Mouse (Mus musculus): ENCODE results near the gene Kdm2a. TPM values are rescaled to one million over a fixed set of nuclear protein-coding genes. Genes with fewer than 3 reads are reported as not detected.

The Kdm2a gene
- polyA plus RNA-seq, 1 experiment: 66.1 TPM

- no peak for TF ChIP-seq POLR2A (IDR thresholded peaks at IDR 0.05; ENCODE audit: extremely low read depth, insufficient read depth, low read length)
- no peak for TF ChIP-seq CTCF (IDR thresholded peaks at IDR 0.05; ENCODE audit: extremely low read depth, insufficient read depth, low read length)
- Histone ChIP-seq H3K4me1 (ENCODE audit: control insufficient read depth, insufficient read depth, low read length) (peaks cover 18% of the 10 kb centered on the region), H3K27ac (ENCODE audit: insufficient read depth, low read length) (no peak overlapping the region), H3K4me3 (ENCODE audit: insufficient read depth, low read length) (no peak overlapping the region)
Measured at GRCm38 (mm10) chr19:4298322-4299121, 99.6 kb downstream of the Kdm2a start.

DNA sequence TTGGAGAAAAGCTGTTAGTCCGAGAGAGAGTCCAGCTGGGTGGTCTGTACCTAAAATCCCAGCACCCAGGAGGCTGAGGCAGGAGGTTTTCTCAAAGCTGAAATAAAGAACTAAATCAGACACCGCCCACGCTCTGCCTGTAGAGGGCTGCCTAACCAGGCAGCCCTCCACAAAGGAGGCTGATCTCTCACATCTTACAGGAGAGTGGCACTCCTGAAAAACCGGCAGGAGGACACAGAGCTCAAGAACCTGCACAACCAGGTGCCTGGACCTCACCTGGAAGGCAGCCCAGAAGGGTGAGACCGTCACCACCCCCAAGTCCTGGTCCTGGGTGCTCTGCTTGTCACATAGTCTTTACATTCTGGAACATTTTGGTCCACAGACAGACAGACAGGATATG, 100.2 kb downstream of the Kdm2a start:
- no peak overlapping the region for H3K4me3 ChIP-seq (ENCODE audit: insufficient read depth, low read length)
- no peak overlapping the region for H3K27ac ChIP-seq (ENCODE audit: insufficient read depth, low read length)
- TF ChIP-seq CTCF (IDR thresholded peaks at IDR 0.05; ENCODE audit: extremely low read depth, insufficient read depth, low read length) (no peak), POLR2A (IDR thresholded peaks at IDR 0.05; ENCODE audit: extremely low read depth, insufficient read depth, low read length) (no peak)
- H3K4me1 ChIP-seq (ENCODE audit: control insufficient read depth, insufficient read depth, low read length): peaks cover 12% of the 10 kb centered on the region

- Histone ChIP-seq H3K4me3 (ENCODE audit: insufficient read depth, low read length) (no peak overlapping the region), H3K4me1 (ENCODE audit: control insufficient read depth, insufficient read depth, low read length) (peaks cover 9% of the 10 kb centered on the region; the same call in 1 of the 2 replicates), H3K27ac (ENCODE audit: insufficient read depth, low read length) (no peak overlapping the region)
- TF ChIP-seq CTCF (IDR thresholded peaks at IDR 0.05; ENCODE audit: extremely low read depth, insufficient read depth, low read length): no peak
- TF ChIP-seq POLR2A (IDR thresholded peaks at IDR 0.05; ENCODE audit: extremely low read depth, insufficient read depth, low read length): no peak
Measured at GRCm38 (mm10) chr19:4296611-4297010, 101.5 kb downstream of the Kdm2a start.

DNA sequence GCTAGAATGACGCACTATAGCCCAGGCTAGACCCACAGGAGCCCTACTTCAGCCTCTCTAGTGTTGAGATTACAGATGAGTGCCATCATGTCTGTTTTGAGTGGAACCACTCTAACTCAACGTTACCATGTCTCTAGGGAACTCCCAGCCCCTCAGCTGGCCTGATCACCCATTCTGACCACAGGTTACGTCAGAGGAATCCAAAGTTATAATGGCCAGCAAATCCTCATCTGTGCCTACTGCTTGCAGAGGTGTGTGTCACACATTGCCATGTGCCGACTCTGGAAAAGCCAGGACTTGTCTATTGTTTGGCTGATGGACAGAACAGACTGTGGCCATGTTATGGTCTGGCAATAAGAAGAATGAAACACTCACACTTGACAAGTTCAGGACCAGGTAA, 102.7 kb downstream of the Kdm2a start:
- Histone ChIP-seq H3K4me1 (ENCODE audit: control insufficient read depth, insufficient read depth, low read length) (peaks cover 7% of the 10 kb centered on the region; the same call in 1 of the 2 replicates), H3K4me3 (ENCODE audit: insufficient read depth, low read length) (no peak overlapping the region), H3K27ac (ENCODE audit: insufficient read depth, low read length) (no peak overlapping the region)
- TF ChIP-seq POLR2A (IDR thresholded peaks at IDR 0.05; ENCODE audit: extremely low read depth, insufficient read depth, low read length): no peak
- no peak for TF ChIP-seq CTCF (IDR thresholded peaks at IDR 0.05; ENCODE audit: extremely low read depth, insufficient read depth, low read length)

DNA sequence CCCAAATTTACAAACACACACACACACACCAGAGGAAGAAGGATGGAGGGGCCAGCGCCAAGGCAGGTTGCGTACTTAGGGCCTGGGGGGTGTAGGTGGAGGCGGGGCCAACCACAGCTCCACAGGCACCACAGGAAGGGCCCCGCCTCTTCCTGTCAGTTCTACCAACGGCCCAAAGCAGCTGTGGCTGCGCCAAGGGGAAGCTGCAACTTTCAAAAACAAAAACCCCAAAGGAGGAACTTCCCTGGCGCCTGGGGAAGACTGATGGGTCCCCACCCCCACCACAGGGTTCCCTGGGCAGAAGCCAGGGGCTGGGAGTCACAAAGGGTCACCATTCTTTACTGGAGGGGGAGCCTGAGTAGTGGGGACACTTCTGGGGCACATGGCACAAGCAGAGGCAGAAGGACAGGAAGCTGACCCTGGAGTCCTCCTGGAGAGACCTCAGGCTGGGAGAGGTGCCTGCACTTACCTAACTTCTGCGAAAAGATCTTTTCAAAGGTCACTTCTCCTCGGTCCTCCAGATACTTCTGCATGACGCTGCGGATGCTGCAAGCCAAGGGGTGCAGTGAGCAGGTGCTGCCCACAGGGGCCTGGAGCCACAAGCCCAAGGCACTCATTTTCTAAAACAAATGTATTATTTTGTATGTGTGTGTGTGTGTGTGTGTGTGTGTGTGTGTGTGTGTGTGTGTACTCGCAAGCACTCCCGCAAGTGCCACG, 103.5 kb downstream of the Kdm2a start:
- Histone ChIP-seq H3K4me1 (ENCODE audit: control insufficient read depth, insufficient read depth, low read length) (peaks cover 2% of the 10 kb centered on the region; the same call in 1 of the 2 replicates), H3K27ac (ENCODE audit: insufficient read depth, low read length) (0 out of 2 replicates have a peak overlapping the region, but pooled peaks have one; percentile 43), H3K4me3 (ENCODE audit: insufficient read depth, low read length) (no peak overlapping the region)
- no peak for TF ChIP-seq CTCF (IDR thresholded peaks at IDR 0.05; ENCODE audit: extremely low read depth, insufficient read depth, low read length)
- TF ChIP-seq POLR2A (IDR thresholded peaks at IDR 0.05; ENCODE audit: extremely low read depth, insufficient read depth, low read length): no peak

DNA sequence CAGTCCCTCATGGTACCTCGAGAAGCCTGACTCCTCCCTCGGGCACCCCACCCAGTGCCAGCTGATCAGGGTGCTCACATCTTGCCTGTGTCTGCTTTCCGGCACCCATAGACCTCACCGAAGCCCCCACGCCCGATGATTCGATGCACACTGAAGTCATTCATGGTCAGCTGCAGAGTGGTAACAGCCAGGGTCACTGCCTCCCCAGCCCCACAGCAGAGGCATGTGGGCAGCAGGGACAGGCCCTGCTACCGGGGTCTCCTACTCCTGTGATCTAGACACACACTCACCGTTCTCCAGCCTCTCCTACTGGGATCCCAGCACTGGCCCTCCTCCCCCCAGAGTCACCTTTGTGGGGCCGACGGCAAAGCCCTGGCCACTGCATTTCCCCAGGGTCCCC, 106.9 kb downstream of the Kdm2a start:
- H3K4me1 ChIP-seq (ENCODE audit: control insufficient read depth, insufficient read depth, low read length): no peaks in the 10 kb centered on the region
- H3K27ac ChIP-seq (ENCODE audit: insufficient read depth, low read length): no peak overlapping the region
- TF ChIP-seq POLR2A (IDR thresholded peaks at IDR 0.05; ENCODE audit: extremely low read depth, insufficient read depth, low read length) (no peak), CTCF (IDR thresholded peaks at IDR 0.05; ENCODE audit: extremely low read depth, insufficient read depth, low read length) (no peak)
- no peak overlapping the region for H3K4me3 ChIP-seq (ENCODE audit: insufficient read depth, low read length)

GRCm38 (mm10) chr19:4290749-4291148, 107.3 kb downstream of the Kdm2a start:
- TF ChIP-seq POLR2A (IDR thresholded peaks at IDR 0.05; ENCODE audit: extremely low read depth, insufficient read depth, low read length) (no peak), CTCF (IDR thresholded peaks at IDR 0.05; ENCODE audit: extremely low read depth, insufficient read depth, low read length) (no peak)
- Histone ChIP-seq H3K27ac (ENCODE audit: insufficient read depth, low read length) (no peak overlapping the region), H3K4me3 (ENCODE audit: insufficient read depth, low read length) (no peak overlapping the region), H3K4me1 (ENCODE audit: control insufficient read depth, insufficient read depth, low read length) (no peaks in the 10 kb centered on the region)

DNA sequence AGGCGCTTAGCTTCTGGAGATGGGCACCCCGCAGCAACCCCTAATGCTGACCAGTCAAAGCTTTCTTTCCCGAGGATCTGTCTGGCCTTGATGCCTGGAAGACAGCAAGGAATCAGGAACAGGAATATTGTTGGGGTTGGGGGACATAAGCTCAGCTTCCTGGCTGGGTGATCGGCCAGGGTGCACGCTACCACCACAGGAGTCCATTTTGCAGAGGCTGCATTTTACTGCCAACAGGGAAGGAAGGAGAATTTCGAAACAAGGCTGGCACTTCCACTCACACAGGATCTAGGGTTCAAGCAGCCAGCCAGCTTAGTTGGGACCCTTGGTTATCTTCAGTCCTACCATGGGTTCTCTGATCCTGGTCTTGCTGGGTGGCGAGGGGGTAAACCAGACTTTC, 114.4 kb downstream of the Kdm2a start:
- Histone ChIP-seq H3K4me1 (ENCODE audit: control insufficient read depth, insufficient read depth, low read length) (0 out of 2 replicates have a peak, but pooled peaks cover 3% of the 10 kb centered on the region), H3K4me3 (ENCODE audit: insufficient read depth, low read length) (peak overlapping the region; percentile 53), H3K27ac (ENCODE audit: insufficient read depth, low read length) (peak overlapping the region; percentile 51; the same call in 1 of the 2 replicates)
- TF ChIP-seq POLR2A (IDR thresholded peaks at IDR 0.05; ENCODE audit: extremely low read depth, insufficient read depth, low read length): no peak
- no peak for TF ChIP-seq CTCF (IDR thresholded peaks at IDR 0.05; ENCODE audit: extremely low read depth, insufficient read depth, low read length)

DNA sequence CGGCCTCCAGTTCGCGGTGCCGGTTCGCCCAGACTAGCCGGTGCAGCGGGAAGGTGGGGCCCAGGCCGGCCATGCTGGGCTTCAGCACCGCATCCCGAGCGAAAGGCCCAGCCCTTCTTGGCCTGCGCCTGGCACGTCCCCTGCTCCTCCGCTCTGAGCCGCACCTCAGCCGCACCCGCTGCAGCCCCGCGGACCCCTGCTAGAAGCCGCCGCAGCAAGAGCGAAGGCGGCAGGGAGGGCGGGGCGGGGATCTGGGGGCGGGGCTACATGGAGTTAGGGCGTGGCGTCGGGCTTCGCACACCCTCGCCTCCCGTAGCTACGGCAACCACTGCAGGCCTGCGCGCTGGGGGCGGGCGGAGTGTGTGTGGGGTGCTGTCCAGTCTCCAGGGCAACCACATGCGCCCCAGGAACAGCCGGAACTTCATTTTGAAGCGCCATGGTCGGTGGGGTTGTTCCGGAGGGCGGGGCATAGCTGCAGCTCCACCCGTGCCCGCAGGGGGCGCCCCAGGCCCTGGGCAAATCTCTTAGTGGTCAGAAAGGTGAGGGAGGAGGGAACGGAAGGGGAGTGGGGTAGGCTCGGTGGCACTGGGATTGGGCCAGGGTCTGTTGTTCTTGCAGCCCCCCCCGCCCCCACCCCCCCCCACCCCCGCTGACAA, 115.1 kb downstream of the Kdm2a start, which contains the start of gene Ankrd13d:
TSS of gene Ankrd13d (minus strand) at position 240 of the 656 bp plus-strand sequence.
- peak within 1 kb of the TSS; percentile 51; the same call in 1 of the 2 replicates for H3K27ac ChIP-seq (ENCODE audit: insufficient read depth, low read length)
- peak; percentile 52 for TF ChIP-seq CTCF (IDR thresholded peaks at IDR 0.05; ENCODE audit: extremely low read depth, insufficient read depth, low read length)
- TF ChIP-seq POLR2A (IDR thresholded peaks at IDR 0.05; ENCODE audit: extremely low read depth, insufficient read depth, low read length): peak; percentile 37; the same call in 1 of the 2 replicates
- 0 out of 2 replicates have a peak, but pooled peaks cover 3% of the 10 kb centered on the region for H3K4me1 ChIP-seq (ENCODE audit: control insufficient read depth, insufficient read depth, low read length)
- peak within 1 kb of the TSS; percentile 53 for H3K4me3 ChIP-seq (ENCODE audit: insufficient read depth, low read length)

Measured in cortical plate, adult 2 months (tissue).